Mouse (Mus musculus) CH12.LX (cell line): ENCODE results near the gene Gm11627.

Experiments
- BHLHE40 ChIP-seq: IDR thresholded peaks from 2 replicates; pipeline ENCODE4 v1.6.1; 2011; ENCODE audit warnings: mild to moderate bottlenecking, low read depth, low read length, improper control_type of control experiment
- CTCF ChIP-seq, 2 experiments: IDR thresholded peaks in 1 of 2; conservative IDR thresholded peaks in 1 of 2; 2 replicates each; pipeline ENCODE4 v1.5.1; 2011 to 2012; ENCODE audit warnings: low read depth in 2 of 2, low read length in 2 of 2, improper control_type of control experiment in 1 of 2, inconsistent platforms in 1 of 2, mild to moderate bottlenecking in 1 of 2, moderate library complexity in 1 of 2
- ELF1 ChIP-seq: IDR thresholded peaks from 2 replicates; pipeline ENCODE4 v1.6.1; 2014; ENCODE audit warnings: low read depth, mild to moderate bottlenecking, inconsistent platforms, low read length, improper control_type of control experiment
- EP300 ChIP-seq: IDR thresholded peaks from 2 replicates; pipeline ENCODE4 v1.6.1; 2011; ENCODE audit warnings: low read length, improper control_type of control experiment
- JUND ChIP-seq: conservative IDR thresholded peaks from 2 replicates; pipeline ENCODE4 v1.6.1; 2011; ENCODE audit warnings: low read depth, low read length, improper control_type of control experiment
- KAT2A ChIP-seq: IDR thresholded peaks from 2 replicates; pipeline ENCODE4 v1.6.1; 2012; ENCODE audit warnings: low read length, improper control_type of control experiment, inconsistent platforms; ENCODE audit not compliant: insufficient replicate concordance
- POLR2A ChIP-seq: IDR thresholded peaks from 2 replicates; pipeline ENCODE4 v1.6.1; 2011; ENCODE audit warnings: low read depth, mild to moderate bottlenecking, improper control_type of control experiment, low read length
- USF1 ChIP-seq: IDR thresholded peaks from 2 replicates; pipeline ENCODE4 v1.6.1; 2014; ENCODE audit warnings: low read depth, mild to moderate bottlenecking, inconsistent platforms, low read length, improper control_type of control experiment

DNA sequence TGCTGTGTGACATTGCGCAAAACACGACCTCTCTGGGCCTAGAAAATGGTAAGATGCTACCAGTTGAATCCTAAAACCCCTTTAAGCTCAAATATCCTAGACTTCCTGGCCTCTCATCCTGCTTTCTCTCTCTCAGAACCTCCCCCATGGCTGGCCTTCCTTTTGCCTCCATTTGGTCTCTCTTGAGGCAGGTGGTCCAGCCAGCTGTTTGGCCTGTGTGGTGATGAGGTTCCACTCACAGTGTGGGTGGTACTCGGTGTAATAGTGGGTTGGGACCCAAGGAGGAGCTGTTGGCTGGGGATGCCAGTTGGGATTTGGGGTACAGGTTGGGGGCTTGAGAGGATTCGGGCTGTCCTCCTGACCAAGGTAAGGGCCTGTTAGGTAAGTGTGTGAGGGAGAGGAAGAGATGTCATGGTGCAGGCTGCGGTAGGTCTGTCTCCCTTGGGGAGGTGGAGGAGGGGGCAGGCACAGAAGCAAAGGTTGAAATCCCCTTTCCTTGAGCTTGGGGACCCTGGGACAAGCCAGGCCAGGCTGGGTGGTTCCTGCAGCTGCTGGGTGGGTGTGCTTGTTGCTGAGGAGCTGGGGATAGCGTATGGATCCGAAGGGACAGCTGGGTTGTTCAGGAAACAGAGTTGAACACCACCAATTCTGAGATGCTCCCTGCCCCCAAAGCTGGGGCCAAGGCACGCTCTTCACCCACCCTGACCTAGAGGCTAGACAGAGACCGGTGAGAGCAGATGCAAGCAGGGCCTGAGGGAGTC lies 48.1 kb upstream of the Gm11627 start:
- TF ChIP-seq ELF1 (no peak), CTCF (conservative IDR thresholded peaks at IDR 0.05 in 1 of 2, IDR thresholded peaks at IDR 0.05 in 1 of 2; ENCODE audit: low read depth in 2 of 2, low read length in 2 of 2) (no peak), POLR2A (no peak), EP300 (no peak), USF1 (no peak), KAT2A (no peak), BHLHE40 (no peak), JUND (no peak)
